In genomic region chr9:61111733-61112415, GRCm38 (mm10) we compare ENCODE assay signal across 9 mouse cellular contexts.
DNase-seq lines count a peak whose midpoint lies in the region; ATAC-seq lines count a peak whose summit lies in the region.
"Had no signal": no experiment of that assay in that cellular context is flagged by ENCODE, and none has a peak within 500 bp of the region (broad histone marks: within the 10 kb centered on the region; RNA-seq: fewer than 3 reads in every experiment).

No protein-coding gene starts in this region.

- H3K27ac ChIP-seq in liver, embryonic 12.5 days = no peak overlapping the region
- peak overlapping the region; percentile 76 for H3K27ac ChIP-seq in neural tube, embryonic 13.5 days (replicated peaks)

- no peaks in the 10 kb centered on the region for H3K9me3 ChIP-seq in liver, embryonic 12.5 days (replicated peaks)
- H3K9me3 ChIP-seq in neural tube, embryonic 13.5 days = no peaks in the 10 kb centered on the region

- intact Hi-C loops in left cerebral cortex, postnatal 36 days (cut with DNase I) = no loop called here

- ATAC-seq in liver, embryonic 12.5 days = no peak
- ATAC-seq in neural tube, embryonic 13.5 days (ENCODE audit: low read depth) = peak; percentile 87
- ATAC-seq: Patski had no signal

- no peaks in the 10 kb centered on the region for H3K4me1 ChIP-seq in liver, embryonic 12.5 days
- H3K4me1 ChIP-seq in neural tube, embryonic 13.5 days (replicated peaks) = peaks cover 56% of the 10 kb centered on the region

- H3K4me2 ChIP-seq in liver, embryonic 12.5 days = no peak overlapping the region
- H3K4me2 ChIP-seq in neural tube, embryonic 13.5 days = peak overlapping the region; percentile 36

- DNase-seq in liver = peak; percentile 15
- peak; percentile 70 for DNase-seq in fat pad, adult 2 months (ENCODE audit: extremely low read depth, low read depth, low spot score)
- peak; percentile 38 to 49 for DNase-seq in layer of hippocampus, postnatal 36 days
- no peak for DNase-seq in ovary, postnatal 14 days (ENCODE audit: low spot score)
- no peak for DNase-seq in left cerebral cortex, postnatal 36 days (ENCODE audit: low spot score in 2 of 2)
- no peak for DNase-seq in spleen, postnatal 14 days (ENCODE audit: low spot score in 2 of 2)

- H3K27me3 ChIP-seq in liver, embryonic 12.5 days (replicated peaks) = 0 out of 2 replicates have a peak, but pooled peaks cover 27% of the 10 kb centered on the region
- peaks cover 12% of the 10 kb centered on the region for H3K27me3 ChIP-seq in neural tube, embryonic 13.5 days

- H3K36me3 ChIP-seq in liver, embryonic 12.5 days = no peaks in the 10 kb centered on the region
- H3K36me3 ChIP-seq in neural tube, embryonic 13.5 days = no peaks in the 10 kb centered on the region

- WGBS in liver, embryonic 12.5 days (ENCODE audit: insufficient replicate concordance) = 59% methylated on average over 19 of the region's 19 CpGs
- WGBS in neural tube, embryonic 13.5 days = 20% methylated on average over 19 of the region's 19 CpGs

- H3K9ac ChIP-seq in liver, embryonic 12.5 days = no peak overlapping the region
- 0 out of 2 replicates have a peak overlapping the region, but pooled peaks have one; percentile 34 for H3K9ac ChIP-seq in neural tube, embryonic 13.5 days

- no peak overlapping the region for H3K4me3 ChIP-seq in liver, embryonic 12.5 days
- no peak overlapping the region for H3K4me3 ChIP-seq in neural tube, embryonic 13.5 days

Comparison
In these comparisons a context has a peak if more than half of its experiments do, and no peak if none do; other contexts are left out.
1. DNase-seq: peak in liver (single experiment), fat pad, adult 2 months (single experiment) and layer of hippocampus, postnatal 36 days (2 of 2); none in ovary, postnatal 14 days (single experiment), left cerebral cortex, postnatal 36 days (0 of 2) and spleen, postnatal 14 days (0 of 2).